Mouse (Mus musculus): ENCODE results near the gene Akap9. TPM values are rescaled to one million over a fixed set of nuclear protein-coding genes. Genes with fewer than 3 reads are reported as not detected.

The Akap9 gene
- total and polyA plus RNA-seq, 3 experiments: 15.9 to 29.3 (median 17.3) TPM

DNA sequence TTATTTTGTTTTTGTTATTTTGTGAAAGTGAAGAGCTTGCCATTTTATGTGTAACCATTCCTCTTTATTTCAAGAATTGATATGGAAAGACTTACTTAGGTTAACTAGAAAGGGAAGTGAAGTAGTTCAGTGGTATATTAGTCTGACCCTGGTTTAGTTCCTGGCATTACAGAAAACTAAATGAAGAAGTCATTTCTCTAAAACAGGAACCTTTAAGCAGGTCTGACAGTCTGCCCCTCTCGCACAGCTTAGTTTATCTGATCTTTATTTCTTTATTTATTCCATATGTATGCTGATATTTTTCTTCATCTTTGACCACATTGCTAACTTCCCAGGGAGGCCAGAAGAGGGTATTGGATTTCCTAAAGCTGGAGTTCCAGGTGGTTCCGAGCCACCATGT lies 113.1 kb downstream of the Akap9 start:
- Histone ChIP-seq H3K27ac (ENCODE audit: control insufficient read depth, low read depth, low read length) (no peak overlapping the region), H3K27me3 (ENCODE audit: control insufficient read depth in 1 of 2, insufficient read depth in 2 of 2, low read length in 2 of 2) (no peaks in the 10 kb centered on the region), H3K9ac (ENCODE audit: control insufficient read depth, low read depth, low read length, poor library complexity, severe bottlenecking) (no peak overlapping the region), H3K4me3 (ENCODE audit: control insufficient read depth in 1 of 2, insufficient read depth in 1 of 2, low read depth in 2 of 2, low read length in 2 of 2) (no peak overlapping the region), H3K36me3 (ENCODE audit: control insufficient read depth in 1 of 2, insufficient read depth in 2 of 2, low read length in 2 of 2) (peaks cover 7 to 8% of the 10 kb centered on the region in 2 experiments), H3K4me1 (ENCODE audit: control insufficient read depth in 1 of 2, insufficient read depth in 2 of 2, low read length in 2 of 2) (peaks cover 0 to 6% of the 10 kb centered on the region in 2 experiments; a peak in 1 of 4 replicates), H3K79me2 (ENCODE audit: control insufficient read depth, insufficient read depth, low read length, poor library complexity) (no peaks in the 10 kb centered on the region), H3K9me3 (replicated peaks; ENCODE audit: insufficient read depth, low read length) (no peaks in the 10 kb centered on the region)
- TF ChIP-seq GATA1 (IDR thresholded peaks at IDR 0.05; ENCODE audit: low read depth, low read length): 0 out of 2 replicates have a peak, but pooled peaks have one; percentile 15
- peak in 1 of 2 experiments; percentile 50; a peak in 1 of 4 replicates for TF ChIP-seq EP300 (IDR thresholded peaks at IDR 0.05; ENCODE audit: low read depth in 1 of 2, low read length in 2 of 2)
- no peak for TF ChIP-seq MEF2A (IDR thresholded peaks at IDR 0.05; ENCODE audit: extremely low read depth, insufficient replicate concordance, low read depth, low read length, poor library complexity, severe bottlenecking)
- DNase-seq (ENCODE audit: low read depth, low spot score): peak; percentile 60

DNA sequence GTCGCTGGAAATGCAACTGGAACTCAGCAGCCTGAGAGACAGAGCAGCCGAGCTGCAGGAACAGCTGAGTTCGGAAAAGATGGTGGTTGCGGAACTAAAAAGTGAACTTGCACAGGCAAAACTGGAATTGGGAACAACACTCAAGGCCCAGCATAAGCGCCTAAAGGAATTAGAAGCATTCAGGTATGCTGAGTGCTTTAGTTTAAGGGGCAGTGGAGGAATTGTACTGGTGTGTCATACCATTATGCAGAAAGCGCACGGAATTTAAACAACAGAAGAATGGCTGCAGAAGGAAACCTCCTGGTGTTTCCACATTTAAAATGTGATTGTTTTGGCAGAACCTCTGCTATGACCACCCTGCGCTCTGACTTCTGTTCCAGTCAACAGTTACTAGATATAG lies 132.5 kb downstream of the Akap9 start:
- H3K36me3 ChIP-seq (ENCODE audit: control insufficient read depth in 1 of 2, insufficient read depth in 2 of 2, low read length in 2 of 2): no peaks in the 10 kb centered on the region; a peak in 2 of 4 replicates
- no peaks in the 10 kb centered on the region for H3K79me2 ChIP-seq (ENCODE audit: control insufficient read depth, insufficient read depth, low read length, poor library complexity)
- H3K4me1 ChIP-seq (ENCODE audit: control insufficient read depth in 1 of 2, insufficient read depth in 2 of 2, low read length in 2 of 2): no peaks in the 10 kb centered on the region
- TF ChIP-seq CHD1 (IDR thresholded peaks at IDR 0.05; ENCODE audit: low read depth, low read length): no peak
- TF ChIP-seq ZC3H11A (IDR thresholded peaks at IDR 0.05; ENCODE audit: low read depth, low read length): no peak
- TF ChIP-seq MYB (IDR thresholded peaks at IDR 0.05; ENCODE audit: low read depth, low read length): no peak
- TF ChIP-seq POLR2A (IDR thresholded peaks at IDR 0.05; ENCODE audit: control insufficient read depth in 1 of 2, insufficient read depth in 1 of 2, low read depth in 1 of 2, low read length in 2 of 2, poor library complexity in 1 of 2): no peak
- no peak for TF ChIP-seq ZMIZ1 (IDR thresholded peaks at IDR 0.05; ENCODE audit: low read depth, low read length)
- TF ChIP-seq GATA1 (IDR thresholded peaks at IDR 0.05; ENCODE audit: low read depth, low read length): no peak
- no peak for TF ChIP-seq CHD2 (IDR thresholded peaks at IDR 0.05; ENCODE audit: low read length)
- TF ChIP-seq MAX (IDR thresholded peaks at IDR 0.05; ENCODE audit: low read length): no peak
- TF ChIP-seq TBP (IDR thresholded peaks at IDR 0.05; ENCODE audit: low read depth, low read length): no peak
- TF ChIP-seq ZNF384 (IDR thresholded peaks at IDR 0.05; ENCODE audit: low read depth, low read length): no peak
- no peak for TF ChIP-seq TAL1 (IDR thresholded peaks at IDR 0.05; ENCODE audit: low read length)
- TF ChIP-seq MAFK (IDR thresholded peaks at IDR 0.05; ENCODE audit: borderline replicate concordance, low read depth, low read length): no peak
- TF ChIP-seq ZKSCAN1 (IDR thresholded peaks at IDR 0.05; ENCODE audit: low read depth, low read length): no peak
- TF ChIP-seq SMC3 (IDR thresholded peaks at IDR 0.05; ENCODE audit: low read depth, low read length): no peak
- TF ChIP-seq JUND (IDR thresholded peaks at IDR 0.05; ENCODE audit: low read depth, low read length): no peak
- TF ChIP-seq USF2 (IDR thresholded peaks at IDR 0.05; ENCODE audit: borderline replicate concordance in 1 of 2, insufficient read depth in 1 of 2, low read depth in 1 of 2, low read length in 2 of 2): no peak
- TF ChIP-seq EP300 (IDR thresholded peaks at IDR 0.05; ENCODE audit: low read depth in 1 of 2, low read length in 2 of 2): no peak
- no peak overlapping the region for H3K4me3 ChIP-seq (ENCODE audit: control insufficient read depth in 1 of 2, insufficient read depth in 1 of 2, low read depth in 2 of 2, low read length in 2 of 2)
- no peak for DNase-seq (ENCODE audit: low read depth, low spot score)
- no peaks in the 10 kb centered on the region for H3K9me3 ChIP-seq (replicated peaks; ENCODE audit: insufficient read depth, low read length)
- H3K9ac ChIP-seq (ENCODE audit: control insufficient read depth, low read depth, low read length, poor library complexity, severe bottlenecking): no peak overlapping the region
- H3K27ac ChIP-seq (ENCODE audit: control insufficient read depth, low read depth, low read length): no peak overlapping the region
- H3K27me3 ChIP-seq (ENCODE audit: control insufficient read depth in 1 of 2, insufficient read depth in 2 of 2, low read length in 2 of 2): no peaks in the 10 kb centered on the region
